Comparison of ENCODE assay signal across 9 mouse cellular contexts in genomic region chr14:29939600-29940312, GRCm38 (mm10). TPM values are rescaled to one million over a fixed set of nuclear protein-coding genes. Genes with fewer than 3 reads are reported as not detected.
A peak's percentile ranks its signal among the peaks of the same experiment; 100 is the strongest.
DNase-seq lines count a peak whose midpoint lies in the region; ATAC-seq and TF ChIP-seq lines count a peak whose summit lies in the region.
"Had no signal": no experiment of that assay in that cellular context is flagged by ENCODE, and none has a peak within 500 bp of the region (broad histone marks: within the 10 kb centered on the region; RNA-seq: fewer than 3 reads in every experiment).

No protein-coding gene starts in this region.

- TF ChIP-seq EP300 in heart, adult 2 months (IDR thresholded peaks at IDR 0.05; ENCODE audit: insufficient read depth, low read depth, low read length), result no peak

- 0 out of 2 replicates have a peak, but pooled peaks have one; percentile 23 for ATAC-seq in forebrain, embryonic 16.5 days
- ATAC-seq in midbrain, embryonic 13.5 days, result peak; percentile 74

- no peaks in the 10 kb centered on the region for H3K79me2 ChIP-seq in heart, adult 2 months (replicated peaks; ENCODE audit: control insufficient read depth, insufficient read depth, low read length)

- peak overlapping the region; percentile 1; the same call in 1 of the 2 replicates for H3K4me2 ChIP-seq in forebrain, embryonic 16.5 days (ENCODE audit: low read length)
- H3K4me2 ChIP-seq in midbrain, embryonic 13.5 days (replicated peaks), result peak overlapping the region; percentile 39

- no peak for DNase-seq in heart, adult 2 months
- DNase-seq in heart, postnatal 25 days (ENCODE audit: low spot score), result no peak
- DNase-seq in brain, adult 2 months (ENCODE audit: low read depth, low spot score), result peak; percentile 24
- no peak for DNase-seq in thymus, postnatal 0 days (ENCODE audit: low spot score)
- DNase-seq in gastrocnemius, adult 18-20 months (ENCODE audit: low spot score), result no peak
- DNase-seq in left cerebral cortex, postnatal 10 days (ENCODE audit: extremely low spot score in 1 of 2, low spot score in 2 of 2), result no peak
- DNase-seq: thymus, postnatal 36 days had no signal

- no peak for TF ChIP-seq POLR2A in heart, adult 2 months (IDR thresholded peaks at IDR 0.05; ENCODE audit: insufficient read depth, low read depth, low read length)

- no peak overlapping the region for H3K9ac ChIP-seq in heart, adult 2 months (ENCODE audit: low read depth, low read length)
- no peak overlapping the region for H3K9ac ChIP-seq in forebrain, embryonic 16.5 days (replicated peaks; ENCODE audit: low read depth, low read length)
- peak overlapping the region; percentile 30; the same call in 1 of the 2 replicates for H3K9ac ChIP-seq in midbrain, embryonic 13.5 days (replicated peaks)

- 41% methylated on average over 20 of the region's 20 CpGs for WGBS in heart, adult 2 months
- WGBS in forebrain, embryonic 16.5 days, result 41% methylated on average over 20 of the region's 20 CpGs
- WGBS in midbrain, embryonic 13.5 days, result 30% methylated on average over 20 of the region's 20 CpGs

- no peaks in the 10 kb centered on the region for H3K4me1 ChIP-seq in heart, adult 2 months (ENCODE audit: control insufficient read depth, insufficient read depth, low read length)
- no peaks in the 10 kb centered on the region for H3K4me1 ChIP-seq in forebrain, embryonic 16.5 days (replicated peaks; ENCODE audit: control insufficient read depth, insufficient read depth, low read length)
- peaks cover 14% of the 10 kb centered on the region for H3K4me1 ChIP-seq in midbrain, embryonic 13.5 days (replicated peaks)

- no peaks in the 10 kb centered on the region for H3K9me3 ChIP-seq in forebrain, embryonic 16.5 days (ENCODE audit: control insufficient read depth, low read length)
- H3K9me3 ChIP-seq in midbrain, embryonic 13.5 days, result no peaks in the 10 kb centered on the region

- intact Hi-C loops in heart, adult 2 months (cut with DNase I), result loop anchor here (5.0 kb wide), 1 partner anchor 497 kb away; no protein-coding TSS in a partner anchor
- intact Hi-C loops in heart, postnatal 25 days (cut with DNase I), result loop anchor here (2.0 to 10.0 kb wide), 2 partner anchors 103 to 495 kb away; no protein-coding TSS in a partner anchor
- intact Hi-C loops in left cerebral cortex, postnatal 10 days (cut with DNase I), result loop anchor here (5.0 kb wide), 2 partner anchors 102 to 497 kb away; no protein-coding TSS in a partner anchor

- peak; percentile 15; the same call in 1 of the 2 replicates for TF ChIP-seq CTCF in heart, adult 2 months (IDR thresholded peaks at IDR 0.05)

- H3K27me3 ChIP-seq in heart, adult 2 months (ENCODE audit: control insufficient read depth, insufficient read depth, low read length), result no peaks in the 10 kb centered on the region
- no peaks in the 10 kb centered on the region for H3K27me3 ChIP-seq in forebrain, embryonic 16.5 days (replicated peaks; ENCODE audit: control insufficient read depth, insufficient read depth, low read length)
- H3K27me3 ChIP-seq in midbrain, embryonic 13.5 days, result peaks cover 9% of the 10 kb centered on the region; the same call in 1 of the 2 replicates

- H3K27ac ChIP-seq in heart, adult 2 months, result no peak overlapping the region
- H3K27ac ChIP-seq in forebrain, embryonic 16.5 days (ENCODE audit: low read length), result no peak overlapping the region
- peak overlapping the region; percentile 39; the same call in 1 of the 2 replicates for H3K27ac ChIP-seq in midbrain, embryonic 13.5 days

- H3K36me3 ChIP-seq in heart, adult 2 months (ENCODE audit: control insufficient read depth, insufficient read depth, low read length), result no peaks in the 10 kb centered on the region
- H3K36me3 ChIP-seq in forebrain, embryonic 16.5 days (ENCODE audit: control insufficient read depth, insufficient read depth), result no peaks in the 10 kb centered on the region
- H3K36me3 ChIP-seq in midbrain, embryonic 13.5 days, result no peaks in the 10 kb centered on the region

- H3K4me3 ChIP-seq in heart, adult 2 months, result no peak overlapping the region
- H3K4me3 ChIP-seq in forebrain, embryonic 16.5 days (replicated peaks; ENCODE audit: low read length), result no peak overlapping the region
- H3K4me3 ChIP-seq in midbrain, embryonic 13.5 days (replicated peaks), result 0 out of 2 replicates have a peak overlapping the region, but pooled peaks have one; percentile 5

RNA-seq across cellular contexts. Expression of gene Selenok, which starts 28.4 kb away (rescaled TPM):
- total RNA-seq in heart, adult 2 months (2021), result 10 to 100 TPM; 83.7 to 95.6 TPM
- polyA plus RNA-seq in heart, adult 2 months (2012; rRNA removed), result 52.5 and 75.9 TPM in 2 replicates
- 10 to 100 TPM; 81.3 to 90.2 TPM for total RNA-seq in heart, postnatal 25 days (2021)
- 413 and 432 TPM in 2 replicates for polyA plus RNA-seq in forebrain, embryonic 16.5 days (2015; fragmentation: Nextera tagmentation; extraction: Ambion mirVana)
- polyA plus RNA-seq in midbrain, embryonic 13.5 days (2015; fragmentation: Nextera tagmentation; extraction: Ambion mirVana), result 449 and 471 TPM in 2 replicates
- polyA plus RNA-seq in thymus, postnatal 0 days (2015; fragmentation: Nextera tagmentation; extraction: Ambion mirVana), result 345 and 371 TPM in 2 replicates
- total RNA-seq in gastrocnemius, adult 18-20 months (2021), result 10 to 100 TPM; 74.9 to 96.6 TPM
- total RNA-seq in left cerebral cortex, postnatal 10 days (2021), result 100 to 1,000 TPM; 136 TPM

RNA-seq across cellular contexts. Expression of gene Actr8, which starts 38.4 kb away (rescaled TPM):
- total RNA-seq in heart, adult 2 months (2021), result 10 to 100 TPM; 36.8 to 39.9 TPM
- 14.5 and 22.4 TPM in 2 replicates for polyA plus RNA-seq in heart, adult 2 months (2012; rRNA removed)
- total RNA-seq in heart, postnatal 25 days (2021), result 10 to 100 TPM; 36.5 to 38.3 TPM
- polyA plus RNA-seq in forebrain, embryonic 16.5 days (2015; fragmentation: Nextera tagmentation; extraction: Ambion mirVana), result 92.0 and 92.8 TPM in 2 replicates
- 92.3 and 96.5 TPM in 2 replicates for polyA plus RNA-seq in midbrain, embryonic 13.5 days (2015; fragmentation: Nextera tagmentation; extraction: Ambion mirVana)
- polyA plus RNA-seq in thymus, postnatal 0 days (2015; fragmentation: Nextera tagmentation; extraction: Ambion mirVana), result 53.9 and 58.7 TPM in 2 replicates
- total RNA-seq in gastrocnemius, adult 18-20 months (2021), result 10 to 100 TPM; 31.1 to 33.4 TPM
- 10 to 100 TPM; 65.5 to 68.1 TPM for total RNA-seq in left cerebral cortex, postnatal 10 days (2021)
